Mouse (Mus musculus): ENCODE measurements at regions not wholly inside any gene's neighbourhood (a gene's known extent, or its start where the extent isn't known, plus 50 kb on each side); places are given as distances from the start of the nearest gene placed in this dataset.

GRCm38 (mm10) chr16:12768161-12768895 is 341.2 kb upstream of the Ercc4 start:
- Histone ChIP-seq H3K36me3 (ENCODE audit: control insufficient read depth, insufficient read depth, low read length) (no peaks in the 10 kb centered on the region), H3K4me2 (ENCODE audit: low read depth, low read length) (no peak overlapping the region), H3K9me3 (replicated peaks; ENCODE audit: control insufficient read depth, low read length) (no peaks in the 10 kb centered on the region; the same call in 1 of the 2 replicates), H3K27ac (ENCODE audit: low read length) (no peak overlapping the region), H3K4me1 (ENCODE audit: control insufficient read depth, insufficient read depth, low read length) (no peaks in the 10 kb centered on the region), H3K27me3 (ENCODE audit: control insufficient read depth, insufficient read depth, low read length) (no peaks in the 10 kb centered on the region), H3K9ac (ENCODE audit: low read length) (no peak overlapping the region), H3K4me3 (replicated peaks; ENCODE audit: low read length) (no peak overlapping the region)
- 86% methylated on average over 2 of the region's 2 CpGs for WGBS
- no peak for ATAC-seq (ENCODE audit: insufficient read depth, low FRiP score)

GRCm38 (mm10) chr16:12770482-12770881 is 339.0 kb upstream of the Ercc4 start:
- 88% methylated on average over 5 of the region's 5 CpGs for WGBS
- Histone ChIP-seq H3K4me3 (replicated peaks; ENCODE audit: low read length) (no peak overlapping the region), H3K27me3 (ENCODE audit: control insufficient read depth, insufficient read depth, low read length) (no peaks in the 10 kb centered on the region), H3K36me3 (ENCODE audit: control insufficient read depth, insufficient read depth, low read length) (no peaks in the 10 kb centered on the region), H3K4me1 (ENCODE audit: control insufficient read depth, insufficient read depth, low read length) (no peaks in the 10 kb centered on the region), H3K9me3 (replicated peaks; ENCODE audit: control insufficient read depth, low read length) (no peaks in the 10 kb centered on the region; the same call in 1 of the 2 replicates), H3K4me2 (ENCODE audit: low read depth, low read length) (no peak overlapping the region), H3K9ac (ENCODE audit: low read length) (no peak overlapping the region), H3K27ac (ENCODE audit: low read length) (no peak overlapping the region)
- ATAC-seq (ENCODE audit: insufficient read depth, low FRiP score) = no peak

DNA sequence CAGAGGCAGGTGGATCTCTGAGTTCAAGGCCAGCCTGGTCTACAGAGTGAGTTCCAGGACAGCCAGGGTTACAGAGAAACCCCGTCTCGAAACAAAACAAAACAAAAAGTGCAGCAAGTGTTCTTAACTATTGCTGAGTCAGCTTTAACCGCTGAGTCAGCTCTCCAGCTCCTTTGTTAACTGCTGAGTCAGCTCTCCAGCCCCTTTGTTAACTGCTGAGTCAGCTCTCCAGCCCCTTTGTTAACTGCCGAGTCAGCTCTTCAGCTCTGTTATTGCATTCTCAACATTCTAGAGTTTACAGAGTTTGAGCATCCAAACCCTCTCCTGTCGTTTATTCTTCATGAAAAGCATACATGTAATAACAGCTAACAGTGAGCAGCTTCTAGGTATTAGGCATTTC is 336.9 kb upstream of the Ercc4 start:
- no peak for ATAC-seq (ENCODE audit: insufficient read depth, low FRiP score)
- Histone ChIP-seq H3K9ac (ENCODE audit: low read length) (no peak overlapping the region), H3K27me3 (ENCODE audit: control insufficient read depth, insufficient read depth, low read length) (no peaks in the 10 kb centered on the region), H3K4me3 (replicated peaks; ENCODE audit: low read length) (no peak overlapping the region), H3K4me2 (ENCODE audit: low read depth, low read length) (no peak overlapping the region), H3K9me3 (replicated peaks; ENCODE audit: control insufficient read depth, low read length) (no peaks in the 10 kb centered on the region; the same call in 1 of the 2 replicates), H3K4me1 (ENCODE audit: control insufficient read depth, insufficient read depth, low read length) (no peaks in the 10 kb centered on the region), H3K36me3 (ENCODE audit: control insufficient read depth, insufficient read depth, low read length) (no peaks in the 10 kb centered on the region), H3K27ac (ENCODE audit: low read length) (no peak overlapping the region)
- 84% methylated on average over 5 of the region's 5 CpGs for WGBS

- H3K9me3 ChIP-seq (replicated peaks; ENCODE audit: control insufficient read depth, low read length) = no peaks in the 10 kb centered on the region
- WGBS = 66% methylated on average over 2 of the region's 2 CpGs
- ATAC-seq (ENCODE audit: insufficient read depth, low FRiP score) = no peak
Observed at GRCm38 (mm10) chr16:12775876-12776275, 333.6 kb upstream of the Ercc4 start.

GRCm38 (mm10) chr16:12779079-12779478 is 330.4 kb upstream of the Ercc4 start:
- ATAC-seq (ENCODE audit: insufficient read depth, low FRiP score) = no peak
- WGBS = 74% methylated on average over 3 of the region's 3 CpGs

More at GRCm38 (mm10) chr16:12775876-12776275, 333.6 kb upstream of the Ercc4 start:
- H3K27ac ChIP-seq (ENCODE audit: low read length) = no peak overlapping the region
- no peak overlapping the region for H3K9ac ChIP-seq (ENCODE audit: low read length)
- no peak overlapping the region for H3K4me2 ChIP-seq (ENCODE audit: low read depth, low read length)
- no peaks in the 10 kb centered on the region for H3K27me3 ChIP-seq (ENCODE audit: control insufficient read depth, insufficient read depth, low read length)
- no peaks in the 10 kb centered on the region for H3K4me1 ChIP-seq (ENCODE audit: control insufficient read depth, insufficient read depth, low read length)
- no peak overlapping the region for H3K4me3 ChIP-seq (replicated peaks; ENCODE audit: low read length)
- H3K36me3 ChIP-seq (ENCODE audit: control insufficient read depth, insufficient read depth, low read length) = no peaks in the 10 kb centered on the region

GRCm38 (mm10) chr16:12780635-12781034 is 328.8 kb upstream of the Ercc4 start:
- no peaks in the 10 kb centered on the region for H3K27me3 ChIP-seq (ENCODE audit: control insufficient read depth, insufficient read depth, low read length)

More at GRCm38 (mm10) chr16:12779079-12779478, 330.4 kb upstream of the Ercc4 start:
- Histone ChIP-seq H3K36me3 (ENCODE audit: control insufficient read depth, insufficient read depth, low read length) (no peaks in the 10 kb centered on the region), H3K4me1 (ENCODE audit: control insufficient read depth, insufficient read depth, low read length) (no peaks in the 10 kb centered on the region), H3K4me2 (ENCODE audit: low read depth, low read length) (no peak overlapping the region), H3K27me3 (ENCODE audit: control insufficient read depth, insufficient read depth, low read length) (no peaks in the 10 kb centered on the region), H3K4me3 (replicated peaks; ENCODE audit: low read length) (no peak overlapping the region), H3K27ac (ENCODE audit: low read length) (no peak overlapping the region), H3K9me3 (replicated peaks; ENCODE audit: control insufficient read depth, low read length) (no peaks in the 10 kb centered on the region), H3K9ac (ENCODE audit: low read length) (no peak overlapping the region)

GRCm38 (mm10) chr16:12785828-12786227 is 323.7 kb upstream of the Ercc4 start:
- no peak overlapping the region for H3K4me2 ChIP-seq (ENCODE audit: low read depth, low read length)
- 50% methylated on average over 1 of the region's 1 CpGs for WGBS
- no peaks in the 10 kb centered on the region for H3K27me3 ChIP-seq (ENCODE audit: control insufficient read depth, insufficient read depth, low read length)
- H3K4me1 ChIP-seq (ENCODE audit: control insufficient read depth, insufficient read depth, low read length) = no peaks in the 10 kb centered on the region
- H3K27ac ChIP-seq (ENCODE audit: low read length) = no peak overlapping the region
- no peak overlapping the region for H3K9ac ChIP-seq (ENCODE audit: low read length)
- no peak for ATAC-seq (ENCODE audit: insufficient read depth, low FRiP score)
- no peaks in the 10 kb centered on the region for H3K36me3 ChIP-seq (ENCODE audit: control insufficient read depth, insufficient read depth, low read length)
- H3K9me3 ChIP-seq (replicated peaks; ENCODE audit: control insufficient read depth, low read length) = no peaks in the 10 kb centered on the region
- H3K4me3 ChIP-seq (replicated peaks; ENCODE audit: low read length) = no peak overlapping the region

More at GRCm38 (mm10) chr16:12780635-12781034, 328.8 kb upstream of the Ercc4 start:
- WGBS = 80% methylated on average over 3 of the region's 3 CpGs
- Histone ChIP-seq H3K4me3 (replicated peaks; ENCODE audit: low read length) (no peak overlapping the region), H3K4me1 (ENCODE audit: control insufficient read depth, insufficient read depth, low read length) (no peaks in the 10 kb centered on the region), H3K4me2 (ENCODE audit: low read depth, low read length) (no peak overlapping the region), H3K27ac (ENCODE audit: low read length) (no peak overlapping the region), H3K9ac (ENCODE audit: low read length) (no peak overlapping the region), H3K36me3 (ENCODE audit: control insufficient read depth, insufficient read depth, low read length) (no peaks in the 10 kb centered on the region), H3K9me3 (replicated peaks; ENCODE audit: control insufficient read depth, low read length) (no peaks in the 10 kb centered on the region)
- ATAC-seq (ENCODE audit: insufficient read depth, low FRiP score) = no peak

DNA sequence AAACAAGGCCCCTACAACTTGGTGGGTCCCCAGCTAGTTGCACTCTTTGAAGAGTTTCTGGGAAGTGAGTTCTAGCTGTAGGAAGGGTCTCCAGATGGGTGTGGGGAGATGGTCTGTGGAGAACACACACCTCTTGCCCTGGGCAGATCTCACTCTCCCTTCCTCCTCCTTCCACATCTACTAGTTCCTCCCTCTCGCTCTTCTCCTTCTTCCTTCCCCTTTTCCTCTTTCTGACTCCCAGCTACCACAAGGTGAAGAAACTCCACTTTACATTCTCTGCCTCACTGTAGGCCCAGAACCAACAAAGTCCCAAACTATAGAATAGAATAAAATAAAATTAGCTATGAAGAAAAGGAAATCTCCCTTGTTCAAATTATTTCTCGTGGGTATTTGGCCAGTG is 311.0 kb upstream of the Ercc4 start:
- Histone ChIP-seq H3K4me3 (replicated peaks; ENCODE audit: low read length) (no peak overlapping the region), H3K4me2 (ENCODE audit: low read depth, low read length) (no peak overlapping the region), H3K9ac (ENCODE audit: low read length) (no peak overlapping the region), H3K9me3 (replicated peaks; ENCODE audit: control insufficient read depth, low read length) (no peaks in the 10 kb centered on the region), H3K4me1 (ENCODE audit: control insufficient read depth, insufficient read depth, low read length) (no peaks in the 10 kb centered on the region), H3K36me3 (ENCODE audit: control insufficient read depth, insufficient read depth, low read length) (no peaks in the 10 kb centered on the region), H3K27me3 (ENCODE audit: control insufficient read depth, insufficient read depth, low read length) (no peaks in the 10 kb centered on the region), H3K27ac (ENCODE audit: low read length) (no peak overlapping the region)
- 75% methylated on average over 2 of the region's 2 CpGs for WGBS
- ATAC-seq (ENCODE audit: insufficient read depth, low FRiP score) = no peak

DNA sequence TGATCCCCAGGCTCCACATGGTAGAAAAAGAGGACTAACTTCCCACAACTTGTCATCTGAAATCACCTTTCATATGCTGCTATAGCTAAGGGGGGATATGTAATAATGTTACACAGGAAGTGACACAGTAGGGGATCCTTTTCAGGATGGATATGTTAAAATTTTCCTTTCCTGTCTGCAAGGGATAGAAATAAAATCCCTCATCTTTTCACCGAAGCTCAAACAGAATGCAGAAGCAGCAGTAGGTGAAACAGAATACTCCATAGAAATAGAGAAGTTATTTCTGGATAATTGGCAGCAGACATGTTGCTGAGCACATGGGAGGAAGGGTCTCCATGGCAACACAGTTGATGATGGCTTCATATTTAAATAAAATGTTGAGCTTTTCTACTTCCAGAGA is 309.3 kb upstream of the Ercc4 start:
- Histone ChIP-seq H3K27me3 (ENCODE audit: control insufficient read depth, insufficient read depth, low read length) (no peaks in the 10 kb centered on the region), H3K4me2 (ENCODE audit: low read depth, low read length) (no peak overlapping the region), H3K9ac (ENCODE audit: low read length) (no peak overlapping the region), H3K4me3 (replicated peaks; ENCODE audit: low read length) (no peak overlapping the region), H3K27ac (ENCODE audit: low read length) (no peak overlapping the region), H3K36me3 (ENCODE audit: control insufficient read depth, insufficient read depth, low read length) (no peaks in the 10 kb centered on the region), H3K4me1 (ENCODE audit: control insufficient read depth, insufficient read depth, low read length) (no peaks in the 10 kb centered on the region), H3K9me3 (replicated peaks; ENCODE audit: control insufficient read depth, low read length) (no peaks in the 10 kb centered on the region)
- ATAC-seq (ENCODE audit: insufficient read depth, low FRiP score) = no peak
- 78% methylated on average over 1 of the region's 1 CpGs for WGBS
